Mouse (Mus musculus) cerebral cortex, adult 2 months (tissue): ENCODE measurements around the gene Serpina3c.

Experiments used
- WGBS: fragments of 180-500 bp; shearing (Covaris S2); methylation state at CpG from one replicate; pipeline ENCODE4 v1.1.7; 2018; 5-methylcytosine and 5-hydroxymethylcytosine counted together

Gene Serpina3c

DNA sequence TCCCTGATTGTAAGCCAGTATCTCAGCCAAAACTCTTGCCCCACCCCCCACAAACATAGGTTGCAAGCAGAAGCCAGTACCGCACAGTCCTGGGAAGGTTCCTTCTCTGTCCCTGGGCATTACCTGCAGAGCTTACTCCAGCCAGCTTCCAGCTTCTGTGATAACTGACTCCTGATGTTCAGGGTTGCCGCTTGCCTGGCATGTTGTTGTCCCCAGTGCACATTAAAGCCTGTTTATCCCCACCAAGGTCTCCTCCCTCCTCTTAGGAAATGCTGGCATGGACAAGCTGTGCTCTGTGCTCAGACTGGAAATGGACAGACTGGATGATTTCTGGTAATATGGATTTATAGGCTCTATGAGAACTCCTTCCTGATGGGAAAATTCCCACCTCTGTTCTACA, at the start of gene Serpina3c:
TSS of gene Serpina3c (minus strand) at position 215 of the 400 bp plus-strand sequence.
- 95% methylated on average over 2 of the region's 2 CpGs for WGBS

DNA sequence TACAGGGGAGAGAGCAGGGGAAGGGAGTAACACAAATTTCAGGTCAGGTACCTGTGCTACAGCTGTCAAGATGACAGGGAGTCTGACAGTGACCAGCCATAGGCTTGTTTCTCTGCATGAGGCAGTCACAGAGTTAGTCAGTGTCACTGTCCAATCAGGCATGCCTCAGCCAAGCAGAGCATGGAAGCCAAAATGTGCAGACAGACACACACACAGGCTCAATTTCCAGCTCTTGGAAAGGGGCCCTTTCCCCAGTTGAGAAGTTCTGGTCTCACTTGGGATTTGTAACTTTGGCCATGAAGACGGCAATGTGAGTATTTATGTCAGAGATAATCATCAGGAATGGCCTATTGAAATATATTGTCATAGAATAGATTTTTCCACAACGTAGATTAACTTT, 35.6 kb upstream of the Serpina3c start:
- 90% methylated on average over 2 of the region's 2 CpGs for WGBS

DNA sequence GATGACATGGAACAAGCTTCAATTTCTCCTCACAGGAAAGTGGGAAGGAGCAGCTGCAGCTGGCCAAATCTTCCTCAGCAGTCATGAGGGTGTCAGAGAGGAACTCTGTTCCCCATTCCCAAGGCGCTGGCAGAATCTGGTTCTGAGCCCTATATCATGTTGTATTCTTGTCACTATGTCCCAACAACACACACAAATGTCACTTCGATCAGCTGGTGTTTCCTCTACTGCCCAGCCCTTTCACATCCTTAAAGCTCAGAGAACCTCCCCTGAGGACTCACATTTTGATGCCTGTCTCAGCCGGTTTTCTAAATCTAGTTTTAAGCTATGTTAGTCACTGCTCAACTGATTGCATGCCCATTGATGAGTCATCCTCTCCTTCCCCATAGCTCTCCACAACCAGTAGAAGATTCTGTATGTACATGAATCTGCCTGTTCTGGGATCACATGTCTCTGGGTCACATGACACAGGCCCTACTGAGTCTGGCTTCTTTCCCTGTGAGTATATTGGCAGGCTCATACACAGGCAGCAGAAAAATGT, 32.4 kb upstream of the Serpina3c start:
- WGBS = 61% methylated on average over 3 of the region's 3 CpGs

DNA sequence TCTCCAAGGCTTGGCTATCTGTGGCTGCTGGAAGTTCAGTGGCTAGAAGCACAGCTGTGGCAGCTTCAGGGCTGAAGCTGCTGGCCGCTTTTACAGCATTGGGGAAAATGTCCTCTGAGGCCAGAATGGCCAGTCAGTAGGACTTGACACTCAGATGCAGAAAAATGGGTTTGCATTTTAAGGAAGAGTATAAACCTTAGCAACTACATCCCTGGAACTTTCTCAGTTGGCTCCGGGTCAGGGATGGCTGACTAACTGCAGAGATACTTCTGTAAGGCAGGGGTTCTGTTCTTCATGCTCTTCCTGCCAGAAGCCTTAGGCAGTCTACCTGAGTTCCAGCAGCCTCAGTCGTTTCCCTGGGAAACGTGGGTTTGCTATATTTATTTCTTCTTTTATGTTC, 31.4 kb upstream of the Serpina3c start:
- WGBS = 70% methylated on average over 4 of the region's 4 CpGs

DNA sequence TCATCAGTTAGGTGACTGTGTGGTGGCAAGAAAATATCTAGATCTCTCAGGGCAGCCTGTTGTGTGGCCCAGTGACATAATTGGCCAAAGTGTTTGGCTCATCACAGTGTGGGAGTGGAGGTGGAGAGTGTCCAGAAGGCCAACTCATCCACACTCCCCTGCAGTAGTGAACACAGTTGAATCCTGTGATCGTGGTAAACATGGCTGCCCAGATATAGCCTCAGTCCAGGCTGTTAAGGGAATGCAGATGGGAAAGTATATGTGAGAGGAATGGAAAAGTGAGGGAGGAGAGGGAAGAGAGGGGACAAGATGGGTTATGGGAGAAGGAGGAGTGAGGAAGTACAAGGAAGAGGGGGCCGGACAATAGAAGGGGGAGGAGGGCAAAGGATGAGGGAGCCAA, 25.3 kb upstream of the Serpina3c start:
- 80% methylated on average over 2 of the region's 2 CpGs for WGBS

DNA sequence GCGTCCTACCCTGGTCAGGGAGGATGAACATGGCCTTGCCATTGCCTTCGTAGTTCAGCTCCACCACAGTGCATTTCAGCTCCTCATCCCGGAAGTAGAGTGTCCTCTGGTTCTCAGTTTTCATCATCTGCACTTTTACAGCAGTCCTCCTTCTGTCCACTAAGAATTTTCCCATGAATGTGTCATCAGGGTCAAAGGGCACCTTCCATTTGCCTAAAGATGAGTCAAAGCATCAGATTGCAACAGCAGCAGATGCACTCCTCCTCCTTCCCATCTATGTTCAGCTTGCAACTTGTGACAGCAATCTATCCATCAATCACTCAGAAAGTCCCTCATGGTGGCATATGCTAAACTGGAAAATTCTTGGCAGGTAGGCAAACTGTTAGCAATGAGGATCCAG, 22.0 kb upstream of the Serpina3c start:
- 88% methylated on average over 3 of the region's 3 CpGs for WGBS

DNA sequence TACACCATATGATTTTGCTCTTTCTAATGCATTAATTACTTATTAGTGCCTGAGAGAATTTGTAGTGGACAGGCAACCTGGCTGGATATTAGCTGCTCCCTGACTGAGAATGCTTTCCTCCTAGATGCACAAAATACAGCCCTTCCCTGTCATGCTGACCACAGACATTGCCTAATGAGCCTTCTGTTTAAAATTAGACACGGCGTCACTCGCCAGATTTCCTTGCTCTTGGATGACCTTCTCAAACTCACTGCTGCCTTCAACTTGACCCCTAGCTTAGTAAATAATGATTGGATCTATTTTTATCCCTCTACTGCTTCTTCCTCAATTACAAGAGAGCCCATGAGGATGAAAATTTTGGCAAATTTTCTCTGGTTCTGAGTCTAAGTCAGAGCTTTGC, 21.1 kb upstream of the Serpina3c start:
- 75% methylated on average over 3 of the region's 3 CpGs for WGBS

DNA sequence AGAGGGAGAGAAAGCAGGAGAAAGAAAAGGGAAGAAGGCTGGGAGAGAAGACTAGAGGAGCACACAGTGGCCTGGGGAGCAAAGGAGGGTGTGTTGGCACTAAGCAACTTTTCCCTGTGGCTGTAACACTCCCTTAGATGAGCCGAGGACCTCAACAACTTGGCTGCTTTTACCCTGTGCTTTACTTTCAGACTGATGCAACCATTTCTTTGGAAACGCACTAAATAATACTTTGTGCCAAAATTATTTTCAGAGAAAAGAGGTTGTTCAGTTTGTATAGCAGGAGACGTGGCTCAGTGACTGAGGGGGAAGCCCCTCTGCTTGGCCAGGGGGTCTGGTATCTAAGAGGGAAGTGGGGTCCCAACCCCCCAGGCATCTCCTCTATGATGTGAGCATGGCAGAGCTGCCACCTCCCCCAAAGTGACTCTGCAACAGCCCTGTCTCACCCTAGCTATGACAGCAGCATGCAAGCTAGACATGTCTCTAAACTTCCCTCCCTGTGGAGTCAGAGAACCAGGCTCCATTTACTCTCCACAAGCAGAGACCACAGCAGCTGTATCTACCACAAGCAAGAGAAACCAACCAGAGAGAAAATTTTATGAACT, 527 bp downstream of the Serpina3c start:
- WGBS = 44% methylated on average over 3 of the region's 3 CpGs

DNA sequence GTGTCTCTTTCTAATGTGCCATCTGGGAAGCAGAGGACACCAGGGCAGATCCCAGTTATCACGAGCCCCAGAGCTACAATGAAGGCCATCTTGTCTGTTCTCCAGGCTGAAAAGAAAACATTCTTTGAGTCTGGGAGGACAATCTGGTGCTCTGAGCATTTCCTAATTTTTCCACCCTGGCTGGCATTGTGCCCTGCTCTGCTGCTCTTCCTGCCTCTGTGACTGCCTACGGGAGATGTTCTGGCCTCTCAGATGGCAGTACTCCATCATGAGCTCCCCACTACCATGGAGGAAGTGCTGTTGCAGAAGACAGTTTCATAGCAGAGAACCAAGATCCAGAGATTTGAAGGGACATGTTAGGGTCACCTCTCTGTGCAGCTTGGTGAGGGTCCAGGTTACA, 1.7 kb downstream of the Serpina3c start:
- WGBS = 49% methylated on average over 2 of the region's 2 CpGs

DNA sequence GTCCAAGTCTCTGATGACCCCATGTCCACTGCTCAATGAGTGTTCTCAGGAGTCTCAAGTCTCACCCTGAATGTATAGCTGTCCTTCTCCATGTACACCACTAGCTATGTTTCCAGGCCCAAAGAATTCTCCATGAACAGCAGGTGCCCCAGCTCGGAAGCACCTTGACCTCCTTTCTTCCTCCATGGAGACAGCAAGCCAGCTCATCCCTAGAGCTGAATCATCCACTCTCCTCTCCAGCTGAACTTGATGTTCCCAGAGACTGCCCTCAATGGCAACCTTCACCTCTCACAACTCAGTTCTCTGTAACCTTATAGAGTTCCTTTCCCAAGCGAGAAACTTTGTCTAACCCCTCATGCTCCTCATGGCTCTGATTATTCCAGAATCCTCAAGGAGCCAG, 8.1 kb downstream of the Serpina3c start:
- WGBS = 85% methylated on average over 2 of the region's 2 CpGs

DNA sequence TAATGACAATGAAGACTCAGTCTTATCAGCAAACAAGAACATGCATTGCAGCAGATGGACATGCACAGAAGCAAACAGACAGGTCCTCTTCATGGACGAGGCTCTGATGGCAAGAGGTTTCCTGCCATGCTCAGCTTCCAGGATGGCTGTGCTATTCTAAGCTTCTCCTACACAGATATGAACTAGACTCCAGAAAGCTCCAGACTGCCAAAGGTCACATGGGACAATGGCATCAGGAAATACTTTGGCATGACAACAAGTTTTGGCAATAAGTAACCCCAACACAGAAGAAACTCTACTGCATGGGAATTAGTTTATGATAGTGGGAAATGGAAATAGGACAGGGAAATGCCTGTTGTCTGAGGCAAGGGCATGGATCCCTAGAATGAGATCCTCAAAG, 10.4 kb downstream of the Serpina3c start:
- 65% methylated on average over 1 of the region's 1 CpGs for WGBS

DNA sequence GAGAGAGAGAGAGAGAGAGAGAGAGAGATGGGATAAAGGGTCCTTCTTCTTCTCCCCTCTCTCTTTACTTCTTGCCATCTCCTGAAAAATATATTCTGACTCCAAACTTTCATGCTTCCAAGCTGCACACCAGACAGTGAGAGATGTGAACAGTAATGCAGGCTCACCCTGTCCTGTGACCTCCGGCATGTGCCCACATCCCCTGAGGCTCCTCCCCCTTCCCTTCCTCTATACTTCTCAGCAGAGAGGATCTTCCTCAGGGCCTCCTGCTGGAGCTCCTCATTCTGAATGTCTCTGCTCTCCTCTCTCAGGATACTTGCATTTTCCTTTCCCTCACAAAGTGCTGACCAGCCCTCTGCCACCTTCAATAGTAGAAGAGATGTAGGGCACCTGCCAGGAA, 11.2 kb downstream of the Serpina3c start:
- WGBS = 80% methylated on average over 1 of the region's 1 CpGs

DNA sequence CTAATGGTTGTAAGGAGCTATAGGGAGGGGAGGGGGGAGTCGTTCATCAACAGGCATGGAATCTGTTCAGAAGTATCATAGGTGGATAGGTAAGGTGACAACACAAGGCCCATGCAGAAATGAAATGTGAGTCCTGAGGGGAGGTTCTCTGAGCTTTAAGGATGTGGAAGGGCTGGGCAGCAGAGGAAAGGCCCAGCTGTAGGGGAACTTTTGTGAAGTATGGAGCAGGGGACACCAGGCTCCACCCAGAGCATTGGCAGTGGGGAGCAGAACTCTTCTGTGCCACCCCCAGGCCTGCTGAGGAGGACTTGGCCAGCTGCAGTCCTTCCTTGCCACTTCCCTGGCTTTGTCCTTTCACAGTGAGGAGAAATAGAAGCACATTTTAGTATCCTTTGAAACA, 12.2 kb downstream of the Serpina3c start:
- 83% methylated on average over 1 of the region's 1 CpGs for WGBS

DNA sequence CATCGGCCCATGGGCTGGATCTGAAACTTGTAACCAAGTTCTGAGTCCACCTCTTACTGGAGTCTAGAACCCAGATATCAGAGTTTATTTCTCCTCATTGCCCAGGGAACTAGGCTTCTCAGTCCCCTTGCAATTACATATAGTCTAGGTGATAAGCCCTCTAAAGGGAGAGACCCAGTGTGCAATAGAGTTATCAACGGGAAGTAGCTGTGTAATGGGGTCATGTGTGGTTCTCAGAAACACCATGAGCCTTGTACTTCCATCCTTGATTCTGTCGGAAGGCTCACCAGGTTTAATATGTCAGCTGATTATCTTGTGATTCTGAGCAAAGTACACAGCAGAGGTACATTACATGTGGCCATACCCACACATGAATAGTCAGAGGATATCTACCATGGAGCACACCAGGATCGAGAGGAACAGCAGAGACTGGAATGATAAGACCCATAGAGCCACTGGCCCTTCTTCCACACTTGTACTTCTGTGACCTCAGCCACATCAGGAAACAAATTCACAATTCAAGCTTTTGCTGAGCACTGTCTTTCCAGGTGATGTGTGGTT, 13.0 kb downstream of the Serpina3c start:
- 93% methylated on average over 4 of the region's 4 CpGs for WGBS

DNA sequence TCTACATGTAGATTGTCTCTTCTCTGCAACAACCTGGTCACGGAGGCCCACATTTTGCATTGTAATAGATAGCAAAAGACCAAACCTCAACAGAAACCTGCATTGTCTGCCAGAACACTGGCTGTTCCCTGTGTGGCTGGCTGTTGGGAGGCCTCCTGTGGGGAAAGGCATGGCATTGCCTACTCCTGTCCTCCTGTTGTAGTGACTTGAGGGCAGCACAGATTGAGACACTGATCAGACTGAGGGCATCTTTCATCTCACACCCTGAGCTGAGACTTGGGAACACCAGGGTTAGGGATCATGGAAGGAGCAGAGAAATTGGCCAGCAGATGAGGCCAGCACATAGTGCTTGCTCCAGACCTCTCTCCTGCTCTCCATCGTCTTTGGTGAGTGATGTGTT, 15.5 kb downstream of the Serpina3c start:
- WGBS = 81% methylated on average over 2 of the region's 2 CpGs

DNA sequence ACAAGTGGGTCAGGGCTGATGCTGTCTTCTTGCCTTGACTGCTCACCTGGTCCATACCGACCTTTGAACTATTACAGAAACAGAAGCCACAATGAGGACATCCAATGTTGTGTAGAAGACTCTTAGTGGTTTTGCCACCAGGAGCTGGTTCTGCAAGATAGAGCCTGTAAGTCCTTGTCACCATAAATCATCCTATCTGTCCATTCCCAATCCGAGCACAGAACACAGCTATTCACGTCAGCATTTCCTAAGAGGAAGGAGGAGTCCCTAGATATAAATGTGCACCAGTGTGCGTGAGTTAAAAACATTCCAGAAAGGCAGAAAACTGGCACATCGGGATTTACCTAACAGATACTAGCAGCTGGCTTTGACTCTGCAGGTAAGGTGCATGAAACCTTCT, 26.0 kb downstream of the Serpina3c start, which contains the start of gene Serpina3b:
TSS of gene Serpina3b (plus strand) at position 301 of the 400 bp plus-strand sequence.
- 93% methylated on average over 5 of the region's 5 CpGs for WGBS

DNA sequence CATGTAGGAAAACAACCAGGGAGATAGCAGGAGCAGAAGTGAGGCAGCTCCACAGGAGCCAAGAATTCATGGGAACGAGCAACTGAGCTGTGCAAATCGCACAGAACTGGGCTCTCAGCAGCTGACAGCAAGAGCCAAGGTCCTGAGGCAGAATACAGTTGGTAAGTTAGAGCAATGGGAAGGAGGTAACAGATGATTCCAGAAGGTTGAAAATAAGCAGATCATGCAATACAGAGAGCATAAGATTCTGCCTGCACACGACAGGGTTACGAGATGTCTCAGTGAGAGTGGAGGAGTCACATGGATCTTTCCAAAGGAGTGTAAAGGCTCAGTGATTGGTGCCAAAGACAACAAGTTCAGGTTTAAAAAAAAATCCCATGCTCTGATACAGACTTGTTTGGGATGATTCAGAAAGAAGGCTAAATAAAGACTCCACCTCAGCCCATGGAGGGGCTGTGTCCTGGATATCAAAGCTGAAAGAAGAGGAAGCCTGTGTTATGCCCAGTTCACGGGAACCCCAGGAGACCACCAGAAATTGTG, 28.6 kb downstream of the Serpina3c start:
- 75% methylated on average over 5 of the region's 5 CpGs for WGBS

DNA sequence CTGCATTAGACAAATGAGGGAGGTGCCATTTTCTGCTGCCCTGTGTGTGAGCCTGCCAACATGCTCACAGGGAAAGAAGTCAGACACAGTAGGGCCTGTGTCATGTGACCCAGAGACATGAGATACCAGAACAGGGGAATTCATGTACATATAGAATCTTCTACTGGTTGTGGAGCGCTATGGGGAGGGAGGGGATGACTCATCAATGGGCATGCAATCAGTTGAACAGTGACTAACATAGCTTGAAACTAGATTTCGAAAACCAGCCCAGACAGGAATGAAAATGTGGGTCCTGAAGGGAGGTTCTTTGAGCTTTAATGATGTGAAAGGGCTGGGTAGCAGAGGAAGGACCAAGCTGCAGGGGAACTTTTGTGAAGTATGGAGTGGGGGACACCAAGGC, 29.7 kb downstream of the Serpina3c start:
- WGBS = 78% methylated on average over 2 of the region's 2 CpGs

DNA sequence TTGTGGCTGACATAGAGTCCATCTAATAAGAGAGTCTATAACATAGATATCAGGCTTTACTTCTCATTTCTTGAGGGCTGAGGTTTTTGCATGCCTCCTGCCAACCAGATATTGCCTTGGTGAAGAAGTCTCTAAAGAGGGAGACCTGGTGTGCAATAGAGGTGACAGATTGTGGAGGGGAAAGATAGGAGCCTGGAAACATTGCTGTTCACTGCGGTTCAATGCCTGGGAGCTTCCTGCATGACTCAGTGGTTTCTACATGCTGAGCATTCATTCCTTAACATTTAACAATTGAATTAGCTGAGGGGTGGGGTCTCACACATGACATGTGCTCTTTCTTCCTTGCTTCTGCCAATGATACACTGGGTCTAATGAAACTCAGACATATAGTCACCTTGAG, 30.6 kb downstream of the Serpina3c start:
- 82% methylated on average over 1 of the region's 1 CpGs for WGBS

DNA sequence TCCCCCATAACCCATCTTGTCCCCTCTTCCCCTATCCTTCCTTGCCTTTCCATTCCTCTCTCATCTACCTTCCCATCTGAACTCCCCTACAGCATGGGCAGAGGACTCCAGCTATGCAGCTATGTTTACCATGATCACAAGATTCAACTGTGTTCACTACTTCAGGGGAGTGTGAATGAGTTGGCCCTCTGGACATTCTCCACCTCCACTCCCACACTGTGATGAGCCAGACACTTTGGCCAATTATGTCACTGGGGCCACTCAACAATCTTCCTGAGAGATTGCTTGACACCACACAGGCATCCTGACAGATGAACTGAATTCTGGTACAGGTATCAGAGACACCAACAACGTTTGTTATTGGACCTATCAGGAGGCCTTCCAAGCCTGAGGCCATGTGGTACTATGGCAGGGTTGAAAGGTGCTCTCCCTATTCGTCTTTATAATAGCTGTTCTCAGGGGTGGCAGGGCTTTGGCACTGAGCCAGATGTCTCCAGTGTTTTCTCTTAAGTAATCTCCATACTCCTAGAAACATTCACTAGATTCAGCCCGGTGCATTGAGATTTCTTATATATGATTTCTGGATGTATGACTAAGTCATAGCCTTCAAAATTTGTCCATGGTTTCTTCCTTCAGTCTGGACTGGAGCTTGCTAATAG, 38.6 kb downstream of the Serpina3c start:
- WGBS = 51% methylated on average over 3 of the region's 3 CpGs

DNA sequence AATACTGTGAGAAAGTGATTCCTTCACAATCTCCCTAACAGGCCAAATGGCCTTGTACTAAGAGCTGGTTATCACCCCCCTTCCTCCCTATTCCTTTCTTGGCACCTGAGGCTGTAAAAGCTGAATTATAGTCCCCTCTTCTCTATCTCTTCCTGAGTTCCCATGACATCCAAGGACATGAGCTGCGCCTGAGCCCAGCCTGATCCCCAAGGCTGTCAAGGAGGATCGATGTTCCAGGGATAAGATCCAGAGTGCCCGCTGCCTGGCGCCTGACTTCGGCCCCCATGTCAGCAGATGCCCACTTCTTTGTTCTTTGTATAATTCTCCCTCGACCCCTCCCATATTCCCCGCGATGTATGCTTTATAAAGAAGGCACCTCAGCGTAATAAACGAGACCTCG, 41.3 kb downstream of the Serpina3c start, which contains the start of gene Serpina3a:
TSS of gene Serpina3a (plus strand) at position 392 of the 400 bp plus-strand sequence.
- WGBS = 87% methylated on average over 11 of the region's 11 CpGs

DNA sequence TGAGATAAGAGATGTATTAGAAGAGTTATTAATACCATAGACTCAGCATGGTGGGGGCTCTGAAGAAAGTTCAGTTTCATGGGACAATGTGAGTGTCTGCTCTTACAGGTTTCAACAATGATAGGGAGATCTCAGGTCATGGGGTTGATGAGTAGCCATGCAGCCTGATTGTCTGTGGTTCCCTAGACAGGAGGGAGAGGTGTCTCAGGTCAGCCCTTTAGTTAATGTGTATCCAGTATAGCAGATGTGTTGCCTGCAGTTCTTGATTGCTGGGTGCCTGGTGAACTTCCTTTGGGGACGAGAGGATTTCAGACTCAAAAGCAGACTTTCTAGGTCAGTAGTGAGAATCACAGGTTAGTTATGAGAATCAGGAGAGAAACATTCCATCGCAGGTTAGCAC, 45.2 kb downstream of the Serpina3c start:
- WGBS = 83% methylated on average over 2 of the region's 2 CpGs

DNA sequence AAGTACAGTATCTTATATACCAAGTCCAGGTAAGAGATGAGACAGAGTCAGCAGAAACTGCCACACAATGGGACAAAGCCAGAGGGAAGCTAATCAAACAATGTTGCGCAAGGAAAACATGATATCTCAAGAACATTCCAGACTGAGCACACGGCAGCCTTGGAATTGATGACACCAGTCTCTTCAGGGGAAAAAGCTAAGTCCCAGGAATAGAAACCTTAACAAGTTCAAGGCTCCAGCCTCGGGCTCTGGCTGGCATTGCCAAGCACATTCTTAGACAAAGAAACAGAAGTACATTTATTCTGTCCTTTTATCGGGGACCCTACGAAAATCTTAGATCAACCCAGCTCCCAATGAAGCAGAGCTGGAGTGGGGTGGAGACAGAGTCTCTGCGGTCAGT, 52.9 kb downstream of the Serpina3c start, which contains the start of gene Serpina5:
TSS of gene Serpina5 (plus strand) at position 346 of the 400 bp plus-strand sequence.
- WGBS = 92% methylated on average over 6 of the region's 6 CpGs
